Mouse (Mus musculus) thymus, adult 2 months (tissue): Measurements from ENCODE around the gene Setd1b.

Experiments
- CTCF ChIP-seq: fragments of 200-500 bp; IDR thresholded peaks from 2 replicates; pipeline ENCODE4 v1.5.1; 2012; ENCODE audit warnings: mild to moderate bottlenecking, control low read depth, low read length, moderate library complexity, borderline replicate concordance; ENCODE audit not compliant: control insufficient read depth, poor library complexity, insufficient read depth; ENCODE audit errors: extremely low read depth
- POLR2A ChIP-seq: fragments of 200-500 bp; IDR thresholded peaks from 2 replicates; pipeline ENCODE4 v1.6.1; 2012; ENCODE audit warnings: mild to moderate bottlenecking, low read length, control low read depth, moderate library complexity; ENCODE audit not compliant: control insufficient read depth, poor library complexity, insufficient read depth; ENCODE audit errors: extremely low read depth

- no peak for TF ChIP-seq POLR2A
- TF ChIP-seq CTCF: no peak
These were observed 37.2 kb upstream of the Setd1b start for GRCm38 (mm10) chr5:123104769-123105168.
